Mouse (Mus musculus) kidney, embryonic 16.5 days (tissue): ENCODE results near the gene Atrx. TPM values are rescaled to one million over a fixed set of nuclear protein-coding genes. Genes with fewer than 3 reads are reported as not detected.
"Not testable (repeated sequence)": the region's sequence is repeated elsewhere in the genome, so short reads cannot be mapped to it uniquely, and the experiment has no call there.

ENCODE experiments used
- ATAC-seq: fragments of 200-750 bp; cut with Nextera tagmentation; 2 replicates; pipeline ENCODE4 v1.8.0; 2017; ENCODE audit warnings: moderate TSS enrichment; ENCODE audit not compliant: low FRiP score, low TSS enrichment
- H3K27ac ChIP-seq: fragments of 300-500 bp; sonication (generic); 2 replicates; pipeline ENCODE4 v1.5.1; 2014; ENCODE audit warnings: low read length
- H3K27me3 ChIP-seq: fragments of 300-500 bp; sonication (generic); 2 replicates; pipeline ENCODE4 v1.6.1; 2014; ENCODE audit warnings: low read length, control low read depth, mixed read lengths; ENCODE audit not compliant: insufficient read depth
- H3K36me3 ChIP-seq: fragments of 300-500 bp; sonication (generic); 2 replicates; pipeline ENCODE4 v1.6.1; 2014; ENCODE audit warnings: low read length, control low read depth, mixed read lengths; ENCODE audit not compliant: insufficient read depth
- H3K4me1 ChIP-seq: fragments of 300-500 bp; sonication (generic); 2 replicates; pipeline ENCODE4 v1.6.1; 2014; ENCODE audit warnings: low read length, control low read depth, mixed read lengths; ENCODE audit not compliant: insufficient read depth
- H3K4me2 ChIP-seq: fragments of 300-500 bp; sonication (generic); replicated peaks from 2 replicates; pipeline ENCODE4 v1.6.1; 2014; ENCODE audit warnings: low read depth, low read length
- H3K4me3 ChIP-seq: fragments of 300-500 bp; sonication (generic); 2 replicates; pipeline ENCODE4 v1.5.1; 2014; ENCODE audit warnings: mild to moderate bottlenecking, low read length
- H3K9ac ChIP-seq: fragments of 300-500 bp; sonication (generic); replicated peaks from 2 replicates; pipeline ENCODE4 v1.6.1; 2014; ENCODE audit warnings: low read length
- H3K9me3 ChIP-seq: fragments of 300-500 bp; sonication (generic); 2 replicates; pipeline ENCODE4 v1.6.1; 2016; ENCODE audit warnings: low read length, control low read depth
- WGBS: fragments of 180-500 bp; shearing (Covaris S2); extraction: QIAGEN DNeasy Blood & Tissue Kit; methylation state at CpG from one replicate; pipeline ENCODE4 v1.1.7; 2014; 5-methylcytosine and 5-hydroxymethylcytosine counted together
- polyA plus RNA-seq: library from polyadenylated mRNA; unstranded; fragments of >200 nt; fragmentation: Nextera tagmentation; extraction: Ambion mirVana; gene quantifications from 2 replicates; pipeline ENCODE4 v1.2.1, GENCODE M21; 2015

Gene Atrx
- 174 and 197 TPM in 2 replicates for polyA plus RNA-seq

- ATAC-seq = peak; percentile 94
Observed at GRCm38 (mm10) chrX:105928861-105929477, at the start of gene Atrx. Gene Atrx (minus strand): TSS chrX:105929403.

DNA sequence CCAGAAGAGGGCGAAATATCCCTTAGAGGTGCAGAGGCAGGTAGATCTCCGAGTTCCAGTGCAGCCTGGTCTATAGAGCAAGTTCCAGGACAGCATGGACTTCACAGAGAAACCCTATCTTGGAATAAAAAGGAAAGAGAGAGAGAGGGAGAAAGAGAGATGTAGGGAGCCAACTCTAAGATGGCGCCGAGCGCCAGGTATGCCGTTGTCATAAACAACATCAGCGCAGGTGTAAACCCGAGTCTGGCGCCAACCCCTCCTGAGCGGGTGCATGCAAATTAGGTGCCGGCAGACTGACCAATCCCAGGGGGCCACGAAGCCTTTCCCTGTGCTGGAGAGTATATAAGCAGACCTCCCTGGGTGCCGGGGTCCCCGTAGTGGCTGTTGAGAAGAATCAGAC is 27.9 kb upstream of the Atrx start:
- H3K4me1 ChIP-seq, H3K9me3 ChIP-seq, H3K4me2 ChIP-seq, ATAC-seq, H3K4me3 ChIP-seq, H3K27me3 ChIP-seq, H3K27ac ChIP-seq, H3K9ac ChIP-seq, H3K36me3 ChIP-seq: not testable (repeated sequence)
- WGBS = 76% methylated on average over 14 of the region's 14 CpGs

More at GRCm38 (mm10) chrX:105928861-105929477, at the start of gene Atrx:
- 24% methylated on average over 29 of the region's 42 CpGs for WGBS
- Histone ChIP-seq H3K36me3 (no peaks in the 10 kb centered on the region), H3K4me3 (peak within 1 kb of the TSS; percentile 71), H3K27me3 (no peaks in the 10 kb centered on the region), H3K4me2 (peak within 1 kb of the TSS; percentile 57), H3K4me1 (peaks cover 8% of the 10 kb centered on the region; the same call in 1 of the 2 replicates), H3K9ac (peak within 1 kb of the TSS; percentile 91), H3K27ac (peak within 1 kb of the TSS; percentile 93), H3K9me3 (no peaks in the 10 kb centered on the region)

GRCm38 (mm10) chrX:105953999-105954398 is 24.8 kb upstream of the Atrx start:
- no peak overlapping the region for H3K4me2 ChIP-seq
- no peaks in the 10 kb centered on the region for H3K9me3 ChIP-seq
- no peaks in the 10 kb centered on the region for H3K4me1 ChIP-seq
- H3K36me3 ChIP-seq = no peaks in the 10 kb centered on the region
- no peak overlapping the region for H3K27ac ChIP-seq
- H3K4me3 ChIP-seq = no peak overlapping the region
- no peaks in the 10 kb centered on the region for H3K27me3 ChIP-seq
- 65% methylated on average over 2 of the region's 2 CpGs for WGBS
- no peak overlapping the region for H3K9ac ChIP-seq
- ATAC-seq = no peak

DNA sequence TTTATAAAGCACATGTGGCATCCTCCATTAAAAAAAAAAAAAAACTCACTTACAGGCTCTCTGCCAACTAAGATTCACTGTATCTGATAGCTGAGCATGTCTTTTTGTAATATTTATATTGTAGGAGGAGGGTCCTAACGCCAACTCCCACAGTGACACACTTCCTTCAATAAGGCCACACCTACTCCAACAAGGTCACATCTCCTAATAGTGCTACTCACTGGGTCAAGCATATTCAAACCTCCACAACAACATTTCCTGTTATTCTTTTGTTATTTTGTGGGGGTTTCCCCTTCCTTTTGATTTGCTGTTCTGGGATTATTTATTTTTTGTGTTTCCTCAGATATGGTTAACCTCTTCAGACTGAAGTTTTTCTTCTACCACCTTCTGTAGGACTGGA is 17.2 kb upstream of the Atrx start:
- Histone ChIP-seq H3K9me3 (no peaks in the 10 kb centered on the region), H3K27me3 (no peaks in the 10 kb centered on the region), H3K9ac (no peak overlapping the region), H3K4me2 (no peak overlapping the region), H3K4me1 (no peaks in the 10 kb centered on the region), H3K4me3 (no peak overlapping the region), H3K36me3 (no peaks in the 10 kb centered on the region), H3K27ac (no peak overlapping the region)
- ATAC-seq = no peak
- WGBS = 43% methylated on average over 1 of the region's 1 CpGs

DNA sequence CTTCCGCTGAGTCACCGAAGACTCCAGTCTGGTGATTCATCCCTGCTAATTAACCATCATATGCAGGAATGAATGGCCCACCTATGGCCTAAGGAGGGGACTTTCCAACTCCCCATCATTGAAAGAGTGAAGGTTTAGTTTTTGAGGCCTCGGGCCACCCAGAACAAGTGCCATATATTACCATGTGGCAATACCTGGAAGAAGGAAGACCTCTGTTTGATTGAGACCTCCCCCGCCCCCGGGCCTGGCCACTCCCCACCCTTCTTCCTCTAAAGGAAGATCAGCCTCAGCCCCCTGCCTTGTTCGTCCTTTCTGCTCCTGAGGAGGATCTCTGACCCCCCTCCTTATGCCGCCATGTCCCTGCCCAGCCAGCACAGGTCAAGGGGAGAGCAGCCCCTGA is 10.0 kb upstream of the Atrx start:
- no peak for ATAC-seq
- Histone ChIP-seq H3K27me3 (no peaks in the 10 kb centered on the region), H3K4me1 (no peaks in the 10 kb centered on the region), H3K27ac (no peak overlapping the region), H3K4me2 (no peak overlapping the region), H3K9me3 (no peaks in the 10 kb centered on the region), H3K36me3 (no peaks in the 10 kb centered on the region), H3K4me3 (no peak overlapping the region), H3K9ac (no peak overlapping the region)
- WGBS = 88% methylated on average over 7 of the region's 7 CpGs

DNA sequence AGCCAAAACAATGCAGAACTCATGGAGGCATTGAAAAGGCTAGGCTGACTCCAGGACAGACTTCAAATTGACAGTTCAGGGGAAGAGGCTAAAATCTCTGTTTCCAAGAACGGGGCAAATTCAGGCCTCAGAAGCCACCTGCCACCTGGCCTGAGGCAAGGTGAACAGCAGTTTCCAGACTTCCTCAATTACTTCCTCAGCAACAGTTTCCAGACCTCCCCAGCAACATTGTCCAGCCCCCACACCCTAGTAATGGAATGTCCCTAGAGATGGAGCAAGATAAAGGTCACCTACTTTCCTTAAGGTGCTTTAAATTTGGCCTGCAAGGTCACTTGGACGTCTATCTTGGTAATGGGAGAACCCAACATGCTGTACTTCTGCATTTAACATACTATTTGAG is 8.5 kb upstream of the Atrx start:
- Histone ChIP-seq H3K36me3 (no peaks in the 10 kb centered on the region), H3K4me3 (no peak overlapping the region), H3K27ac (no peak overlapping the region), H3K27me3 (no peaks in the 10 kb centered on the region), H3K9ac (no peak overlapping the region), H3K9me3 (no peaks in the 10 kb centered on the region), H3K4me2 (no peak overlapping the region), H3K4me1 (no peaks in the 10 kb centered on the region)
- no peak for ATAC-seq
- WGBS = 65% methylated on average over 2 of the region's 2 CpGs

DNA sequence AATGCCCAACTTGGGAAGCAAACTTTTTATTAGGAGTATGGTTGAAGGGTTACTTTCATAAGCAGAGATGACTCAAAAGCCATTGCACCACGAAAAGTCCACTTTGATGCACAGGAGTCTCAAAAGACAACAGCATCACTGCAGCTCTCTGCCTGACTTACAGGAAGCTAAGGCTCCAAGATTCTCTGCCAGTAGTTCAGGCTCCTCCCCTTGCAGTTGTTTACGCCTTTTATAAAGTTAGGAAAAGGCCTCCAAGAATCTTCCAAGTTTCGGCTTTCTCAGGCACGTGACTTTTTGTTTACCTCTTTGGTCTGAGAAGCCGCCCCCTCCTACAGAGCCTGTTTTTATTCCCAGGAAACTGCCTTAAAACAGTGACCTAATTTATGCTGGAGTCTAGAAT is 5.1 kb upstream of the Atrx start:
- Histone ChIP-seq H3K36me3 (no peaks in the 10 kb centered on the region), H3K9me3 (no peaks in the 10 kb centered on the region), H3K4me2 (no peak overlapping the region), H3K9ac (no peak overlapping the region), H3K27me3 (no peaks in the 10 kb centered on the region), H3K4me3 (no peak overlapping the region), H3K4me1 (no peaks in the 10 kb centered on the region), H3K27ac (no peak overlapping the region)
- no peak for ATAC-seq
- WGBS = 54% methylated on average over 5 of the region's 5 CpGs

- 37% methylated on average over 8 of the region's 8 CpGs for whole genome bisulfite sequencing
- peak overlapping the region; percentile 71 for H3K4me3 ChIP-seq
Observed at GRCm38 (mm10) chrX:105929478-105930038, 355 bp upstream of the Atrx start.

DNA sequence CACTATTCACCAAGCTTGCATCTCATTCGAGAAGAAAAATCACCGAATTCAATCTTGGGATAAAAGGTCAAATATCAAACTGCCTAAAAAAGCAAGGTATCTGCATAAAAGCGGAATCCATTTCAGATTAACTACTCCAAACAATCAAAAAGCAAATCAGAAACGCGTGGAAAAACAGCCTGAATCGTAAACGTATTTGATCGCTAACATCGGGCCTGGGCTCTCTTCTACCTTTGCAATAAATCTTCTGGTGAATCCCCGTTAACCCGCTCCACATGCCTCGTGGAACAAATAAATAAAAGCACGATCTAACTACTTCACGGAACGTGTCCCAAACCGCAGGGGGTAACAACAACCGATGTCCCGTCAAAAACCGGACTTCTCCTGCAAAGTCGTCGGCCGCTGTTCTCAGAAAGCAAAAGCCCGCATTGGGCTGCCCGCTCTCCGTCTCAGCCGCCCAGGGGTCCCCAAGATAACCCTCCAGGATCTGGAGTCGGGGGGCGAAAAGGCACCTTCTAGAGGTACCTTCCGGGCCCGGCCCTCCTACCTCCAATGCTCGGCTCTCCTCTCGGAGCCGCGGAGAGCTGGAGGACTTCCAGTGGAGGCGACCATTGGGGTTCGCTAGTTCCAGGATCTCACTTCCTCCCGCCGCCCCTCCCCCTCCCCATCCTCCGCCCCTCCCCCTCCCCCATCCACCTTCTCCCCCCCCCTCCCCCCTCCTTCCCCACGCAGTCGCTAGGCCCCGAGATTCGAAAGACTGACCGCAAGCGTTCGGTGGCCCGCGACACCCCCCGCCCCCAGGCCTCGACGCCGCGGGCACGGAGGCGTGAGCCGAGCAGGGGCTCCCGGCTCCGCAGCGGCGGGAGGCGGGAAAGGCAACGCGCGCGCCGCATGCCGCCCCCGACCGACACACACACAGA is 1.0 kb downstream of the Atrx start:
- Histone ChIP-seq H3K9me3 (peaks cover 3% of the 10 kb centered on the region; the same call in 1 of the 2 replicates), H3K36me3 (no peaks in the 10 kb centered on the region), H3K27me3 (no peaks in the 10 kb centered on the region), H3K4me3 (peak overlapping the region; percentile 71), H3K4me2 (peak overlapping the region; percentile 57), H3K27ac (peak overlapping the region; percentile 93), H3K4me1 (peaks cover 8% of the 10 kb centered on the region; the same call in 1 of the 2 replicates), H3K9ac (peak overlapping the region; percentile 91)
- WGBS = 22% methylated on average over 53 of the region's 69 CpGs
- peak; percentile 77 for ATAC-seq

More at GRCm38 (mm10) chrX:105929478-105930038, 355 bp upstream of the Atrx start:
- H3K9me3 ChIP-seq = no peaks in the 10 kb centered on the region
- H3K27ac ChIP-seq = peak overlapping the region; percentile 50; the same call in 1 of the 2 replicates
- peak overlapping the region; percentile 48 for H3K4me2 ChIP-seq
- H3K4me1 ChIP-seq = peaks cover 8% of the 10 kb centered on the region; the same call in 1 of the 2 replicates
- ATAC-seq = peak; percentile 32
- H3K36me3 ChIP-seq = no peaks in the 10 kb centered on the region
- no peak overlapping the region; the same call in 1 of the 2 replicates for H3K9ac ChIP-seq
- H3K27me3 ChIP-seq = no peaks in the 10 kb centered on the region
